Mouse (Mus musculus) liver, embryonic 14.5 days (tissue): Measurements from ENCODE around the gene Lrp8. TPM values are rescaled to one million over a fixed set of nuclear protein-coding genes. Genes with fewer than 3 reads are reported as not detected.

Experiments used
- ATAC-seq: fragments of 200-750 bp; cut with Nextera tagmentation; 2 replicates; pipeline ENCODE4 v1.8.0; 2017; ENCODE audit warnings: moderate number of reproducible peaks, mild to moderate bottlenecking, moderate library complexity; ENCODE audit not compliant: insufficient read depth
- DNase-seq, 3 experiments: peaks; one replicate each; pipeline ENCODE4 v3.0.0-alpha.2; 2012 to 2013; ENCODE audit warnings: low read depth in 3 of 3, low spot score in 3 of 3
- H3K27ac ChIP-seq: fragments of 300-500 bp; sonication (generic); 2 replicates; pipeline ENCODE4 v1.5.1; 2014; ENCODE audit warnings: moderate library complexity, mild to moderate bottlenecking, control low read depth, inconsistent platforms
- H3K27me3 ChIP-seq: fragments of 300-500 bp; sonication (generic); 2 replicates; pipeline ENCODE4 v1.6.1; 2014; ENCODE audit warnings: mild to moderate bottlenecking, low read length, moderate library complexity; ENCODE audit not compliant: control insufficient read depth, insufficient read depth
- H3K36me3 ChIP-seq: fragments of 300-500 bp; sonication (generic); replicated peaks from 2 replicates; pipeline ENCODE4 v1.6.1; 2014; ENCODE audit warnings: low read depth; ENCODE audit not compliant: control insufficient read depth, insufficient read depth
- H3K4me1 ChIP-seq, 2 experiments: fragments of 200-500 bp in 1 of 2; fragments of 300-500 bp in 1 of 2; sonication (generic) in 1 of 2; replicated peaks; 2 replicates each; pipeline ENCODE4 v1.6.1; 2012 to 2014; ENCODE audit warnings: antibody characterized with exemption in 1 of 2, inconsistent platforms in 1 of 2, low read length in 1 of 2; ENCODE audit not compliant: control insufficient read depth in 2 of 2, insufficient read depth in 2 of 2
- H3K4me2 ChIP-seq: fragments of 300-500 bp; sonication (generic); 2 replicates; pipeline ENCODE4 v1.6.1; 2014; ENCODE audit warnings: low read depth, mild to moderate bottlenecking, control low read depth, moderate library complexity
- H3K4me3 ChIP-seq, 2 experiments: fragments of 200-500 bp in 1 of 2; fragments of 300-500 bp in 1 of 2; sonication (generic) in 1 of 2; 2 replicates each; pipeline ENCODE4 v1.5.1; 2012 to 2014; ENCODE audit warnings: low read depth in 2 of 2, low read length in 2 of 2, mild to moderate bottlenecking in 2 of 2, control low read depth in 1 of 2, inconsistent platforms in 1 of 2, moderate library complexity in 1 of 2; ENCODE audit not compliant: insufficient read depth in 1 of 2
- H3K9ac ChIP-seq: fragments of 300-500 bp; sonication (generic); replicated peaks from 2 replicates; pipeline ENCODE4 v1.6.1; 2014; ENCODE audit warnings: mild to moderate bottlenecking, control low read depth, moderate library complexity
- H3K9me3 ChIP-seq: fragments of 300-500 bp; sonication (generic); 2 replicates; pipeline ENCODE4 v1.6.1; 2016; ENCODE audit warnings: low read length, mixed read lengths; ENCODE audit not compliant: control insufficient read depth
- CTCF ChIP-seq: IDR thresholded peaks from 2 replicates; pipeline ENCODE4 v1.5.1; 2016; ENCODE audit warnings: antibody characterized with exemption, low read depth, control low read depth
- EP300 ChIP-seq: IDR thresholded peaks from 2 replicates; pipeline ENCODE4 v1.6.1; 2016; ENCODE audit warnings: antibody characterized with exemption, low read depth
- WGBS: fragments of 180-500 bp; shearing (Covaris S2); extraction: QIAGEN DNeasy Blood & Tissue Kit; methylation state at CpG from one replicate; pipeline ENCODE4 v1.1.7; 2014; ENCODE audit not compliant: insufficient replicate concordance; 5-methylcytosine and 5-hydroxymethylcytosine counted together
- polyA plus RNA-seq, 2 experiments: library from polyadenylated mRNA; depleted of rRNA in 1 of 2; stranded (reverse) in 1 of 2; unstranded in 1 of 2; fragments of >200 nt; fragmentation: Nextera tagmentation in 1 of 2; extraction: Ambion mirVana in 1 of 2; gene quantifications; 2 replicates each; pipeline versions ENCODE4 v1.2.1 to v1.2.3; 2012 to 2014

Gene Lrp8
- polyA plus RNA-seq (2012; rRNA removed) (4.3 and 4.9 TPM in 2 replicates), polyA plus RNA-seq (2014; fragmentation: Nextera tagmentation; extraction: Ambion mirVana) (1.8 and 2.0 TPM in 2 replicates)

DNA sequence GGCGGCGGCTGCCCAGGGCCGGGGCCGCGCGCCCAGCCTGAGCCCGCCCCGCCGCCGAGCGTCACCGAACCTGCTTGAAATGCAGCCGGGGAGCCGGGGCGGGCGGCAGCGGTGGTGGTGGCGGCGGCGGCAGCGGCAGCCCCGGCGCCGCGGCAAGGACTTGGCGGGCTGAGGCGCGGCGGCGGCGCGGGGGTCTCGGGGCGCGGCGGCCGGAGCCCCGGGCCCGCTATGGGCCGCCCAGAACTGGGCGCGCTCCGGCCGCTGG lies at the start of gene Lrp8:
Gene Lrp8, plus strand, starts transcription at position 77 of the 265 bp plus-strand sequence.
- Histone ChIP-seq H3K36me3 (no peaks in the 10 kb centered on the region), H3K9ac (peak within 1 kb of the TSS; percentile 81), H3K27ac (peak within 1 kb of the TSS; percentile 82), H3K4me2 (peak within 1 kb of the TSS; percentile 100), H3K4me3 (peak within 1 kb of the TSS; percentile 70 to 79), H3K27me3 (no peaks in the 10 kb centered on the region), H3K4me1 (peaks cover 14 to 21% of the 10 kb centered on the region in 2 experiments), H3K9me3 (no peaks in the 10 kb centered on the region)
- DNase-seq (no peak), ATAC-seq (no peak; the same call in 1 of the 2 replicates)
- under 1% methylated on average over 36 of the region's 44 CpGs for WGBS
- TF ChIP-seq CTCF (no peak), EP300 (no peak)

DNA sequence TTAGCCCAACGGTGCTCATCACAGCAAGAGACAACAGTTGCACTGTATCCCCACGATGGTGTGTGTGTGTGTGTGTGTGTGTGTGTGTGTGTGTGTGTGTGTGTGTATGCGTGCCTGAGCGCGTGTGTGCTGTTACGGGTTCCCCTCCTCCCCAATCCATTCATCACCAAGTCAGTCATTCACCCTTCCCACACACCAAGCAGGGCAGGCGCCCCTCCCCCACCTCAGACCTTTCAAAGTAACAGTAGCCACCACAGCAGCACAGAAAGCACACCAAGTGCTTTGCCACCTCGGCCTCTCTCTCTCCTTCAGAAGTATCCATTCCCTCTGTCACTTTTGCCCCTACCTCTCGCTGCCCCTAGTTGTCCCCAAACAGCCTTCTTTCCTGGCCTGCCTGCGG lies 45.8 kb upstream of the Lrp8 start:
- H3K4me2 ChIP-seq: no peak overlapping the region
- no peak overlapping the region for H3K4me3 ChIP-seq
- no peaks in the 10 kb centered on the region for H3K4me1 ChIP-seq
- no peak overlapping the region for H3K27ac ChIP-seq
- H3K27me3 ChIP-seq: no peaks in the 10 kb centered on the region
- WGBS: 36% methylated on average over 10 of the region's 10 CpGs
- DNase-seq (no peak), ATAC-seq (no peak)
- no peak overlapping the region for H3K9ac ChIP-seq
- TF ChIP-seq CTCF: no peak
- no peak for TF ChIP-seq EP300
- H3K36me3 ChIP-seq: no peaks in the 10 kb centered on the region
- H3K9me3 ChIP-seq: no peaks in the 10 kb centered on the region

DNA sequence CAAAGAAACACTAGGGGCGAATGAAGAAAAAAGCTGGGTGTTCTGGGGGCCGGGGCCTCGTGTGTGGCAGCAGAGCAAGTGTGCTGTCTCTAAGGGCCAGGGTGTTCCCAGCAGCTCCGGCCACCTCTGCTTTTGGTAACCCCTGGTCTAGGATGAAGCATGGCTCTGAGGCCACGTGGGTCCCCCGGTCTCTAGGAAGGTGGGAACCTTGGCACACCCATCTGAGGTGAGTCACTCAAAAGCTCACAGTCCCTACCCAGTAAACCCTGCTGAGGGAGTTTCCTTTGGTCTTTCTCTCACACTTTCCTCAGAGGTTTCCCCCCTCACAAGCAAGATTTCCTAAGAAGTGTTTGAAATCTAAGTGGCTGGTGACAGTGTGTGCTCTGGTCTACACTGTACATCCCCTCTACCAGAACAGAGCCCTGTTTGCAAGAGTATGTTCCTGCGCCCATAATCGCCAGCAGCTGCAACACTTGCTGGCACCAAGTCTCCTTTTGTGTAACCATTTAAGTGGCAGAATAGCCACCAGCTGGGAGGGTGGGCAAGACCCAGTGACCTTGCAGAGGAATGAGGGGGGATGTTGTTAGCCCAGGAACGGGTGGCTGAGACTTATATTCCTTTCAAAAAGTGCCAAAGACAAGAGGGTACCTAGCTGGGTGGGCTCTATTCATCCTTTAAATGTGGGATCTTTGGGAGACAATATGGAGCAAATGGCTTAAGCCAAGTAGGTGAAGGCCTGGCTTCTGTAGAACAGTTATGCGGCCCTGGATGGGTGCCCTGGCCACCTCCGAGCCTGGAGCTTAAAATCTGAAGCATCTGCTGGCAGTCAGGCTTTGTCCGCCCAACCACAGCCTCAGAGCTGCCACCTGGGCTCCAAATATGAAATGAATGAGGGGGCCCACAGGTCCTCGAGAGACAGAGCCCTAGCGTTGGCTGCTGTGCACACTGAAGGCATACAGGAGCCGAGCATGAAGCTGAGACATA lies 44.3 kb upstream of the Lrp8 start:
- no peak for ATAC-seq
- Histone ChIP-seq H3K4me3 (no peak overlapping the region), H3K36me3 (no peaks in the 10 kb centered on the region), H3K27me3 (no peaks in the 10 kb centered on the region), H3K4me1 (no peaks in the 10 kb centered on the region), H3K9me3 (no peaks in the 10 kb centered on the region), H3K27ac (no peak overlapping the region), H3K4me2 (no peak overlapping the region), H3K9ac (no peak overlapping the region)
- no peak for TF ChIP-seq EP300
- 58% methylated on average over 15 of the region's 15 CpGs for WGBS
- DNase-seq: no peak

DNA sequence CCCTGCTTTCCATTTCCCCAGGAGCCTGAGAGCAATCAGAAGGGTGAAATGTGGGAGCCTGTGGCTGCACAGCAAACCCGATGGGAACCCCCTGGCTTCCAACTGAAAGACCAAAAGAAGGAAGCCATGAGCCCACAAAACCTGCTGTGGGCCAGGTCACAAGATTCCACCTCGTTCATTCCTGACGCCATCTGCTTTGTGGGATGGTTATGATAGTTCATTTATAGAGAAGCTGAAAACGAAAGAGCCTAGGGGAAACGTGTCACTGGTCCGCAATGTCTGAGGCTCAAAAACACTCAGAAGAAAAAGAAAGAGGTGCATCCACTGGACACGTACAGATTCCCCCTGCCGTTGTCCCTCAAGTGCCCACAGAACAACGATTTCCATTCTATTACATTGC lies 43.1 kb upstream of the Lrp8 start:
- Histone ChIP-seq H3K27ac (no peak overlapping the region), H3K4me3 (no peak overlapping the region), H3K27me3 (no peaks in the 10 kb centered on the region)

DNA sequence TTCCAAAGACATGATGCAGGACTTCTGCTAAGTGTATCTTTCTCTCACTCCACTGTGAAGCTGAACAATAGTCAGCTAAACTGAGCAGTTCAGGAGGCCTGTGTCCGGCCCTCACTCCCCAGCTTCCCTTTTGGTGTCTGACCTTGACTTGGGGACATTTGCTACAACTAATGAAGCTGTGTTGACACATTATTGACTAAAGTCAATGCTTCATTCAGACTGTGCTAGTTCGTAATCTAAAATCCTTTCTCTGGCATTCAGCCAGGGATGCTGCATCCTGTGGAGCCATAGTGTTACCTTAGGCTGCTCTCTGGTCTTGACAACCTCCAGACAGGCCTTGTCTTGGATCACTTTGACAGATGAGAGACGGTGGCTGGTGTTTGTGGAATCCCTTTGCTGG lies 39.1 kb upstream of the Lrp8 start:
- H3K9ac ChIP-seq: no peak overlapping the region
- no peak overlapping the region for H3K4me2 ChIP-seq
- no peak overlapping the region for H3K27ac ChIP-seq
- no peaks in the 10 kb centered on the region for H3K27me3 ChIP-seq
- H3K4me3 ChIP-seq: no peak overlapping the region
- no peak for TF ChIP-seq EP300
- no peak for TF ChIP-seq CTCF
- no peak for ATAC-seq
- WGBS: 50% methylated on average over 3 of the region's 3 CpGs
- no peaks in the 10 kb centered on the region for H3K36me3 ChIP-seq
- H3K4me1 ChIP-seq: no peaks in the 10 kb centered on the region
- DNase-seq: no peak
- H3K9me3 ChIP-seq: no peaks in the 10 kb centered on the region

More for the DNA sequence above, 43.1 kb upstream of the Lrp8 start:
- H3K4me1 ChIP-seq: no peaks in the 10 kb centered on the region
- DNase-seq: no peak
- 60% methylated on average over 9 of the region's 9 CpGs for WGBS
- H3K4me2 ChIP-seq: no peak overlapping the region
- no peaks in the 10 kb centered on the region for H3K9me3 ChIP-seq
- TF ChIP-seq CTCF (no peak), EP300 (no peak)
- H3K9ac ChIP-seq: no peak overlapping the region
- ATAC-seq: no peak
- H3K36me3 ChIP-seq: no peaks in the 10 kb centered on the region
